Mouse (Mus musculus) C2C12 (cell line): ENCODE data around the gene Kcnc4.

Experiments
- CEBPB ChIP-seq: IDR thresholded peaks from one replicate; pipeline ENCODE4 v1.6.1; 2011; ENCODE audit warnings: low read depth, mild to moderate bottlenecking, control low read depth, moderate library complexity
- CTCF ChIP-seq: IDR thresholded peaks from one replicate; pipeline ENCODE4 v1.5.1; 2011; ENCODE audit not compliant: control insufficient read depth, insufficient read depth, insufficient read length

- TF ChIP-seq CTCF (no peak), CEBPB (no peak)
Observed at GRCm38 (mm10) chr3:107503716-107504115, 44.4 kb upstream of the Kcnc4 start.
